ENCODE assay signal across 19 mouse cellular contexts in the genomic region with DNA sequence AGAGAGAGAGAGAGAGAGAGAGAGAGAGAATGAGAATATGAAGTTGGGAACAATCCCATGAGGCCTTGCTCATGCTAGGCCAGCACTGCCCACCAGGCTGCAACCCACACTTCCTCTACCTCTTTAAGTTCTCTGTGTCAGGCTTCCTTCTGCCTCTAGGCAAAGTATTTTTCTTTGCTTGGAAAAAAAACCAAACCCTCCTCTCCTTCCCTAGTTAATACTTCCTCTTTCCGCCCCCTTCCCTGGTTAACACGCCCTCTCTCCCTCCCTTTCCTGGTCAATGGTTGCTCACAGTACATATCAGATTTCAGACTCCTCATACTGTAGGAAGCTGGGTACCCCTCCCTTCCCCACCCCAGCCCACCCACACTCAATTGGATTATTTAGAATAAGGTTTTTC.
DNase-seq lines count a peak whose midpoint lies in the region; ATAC-seq and TF ChIP-seq lines count a peak whose summit lies in the region.
"Had no signal": no experiment of that assay in that cellular context is flagged by ENCODE, and none has a peak within 500 bp of the region (broad histone marks: within the 10 kb centered on the region; RNA-seq: fewer than 3 reads in every experiment).

No protein-coding gene starts in this region.

- TF ChIP-seq CTCF in kidney, postnatal 0 days (IDR thresholded peaks at IDR 0.05; ENCODE audit: low read depth) = no peak
- no peak for TF ChIP-seq CTCF in MEL (IDR thresholded peaks at IDR 0.05 in 2 of 3, conservative IDR thresholded peaks at IDR 0.05 in 1 of 3; ENCODE audit: control insufficient read depth in 1 of 3, insufficient read depth in 1 of 3, low read depth in 2 of 3, low read length in 3 of 3, poor library complexity in 1 of 3, severe bottlenecking in 1 of 3)

- peak in 1 of 2 experiments; percentile 1; a peak in 2 of 4 replicates for TF ChIP-seq EP300 in MEL (IDR thresholded peaks at IDR 0.05; ENCODE audit: low read depth in 1 of 2, low read length in 2 of 2)

- H3K27ac ChIP-seq in kidney, postnatal 0 days = 0 out of 2 replicates have a peak overlapping the region, but pooled peaks have one; percentile 5
- H3K27ac ChIP-seq in MEL (ENCODE audit: control insufficient read depth, low read depth, low read length) = peak overlapping the region; percentile 21; the same call in 1 of the 2 replicates
- H3K27ac ChIP-seq in intestine, embryonic 16.5 days (ENCODE audit: low read length) = no peak overlapping the region
- H3K27ac ChIP-seq: gastrocnemius, adult 2 months; hindbrain, postnatal 0 days; liver, embryonic 15.5 days; stomach, embryonic 15.5 days had no signal

- no peak overlapping the region for H3K4me3 ChIP-seq in kidney, postnatal 0 days (replicated peaks; ENCODE audit: low read depth, low read length)
- H3K4me3 ChIP-seq in MEL (ENCODE audit: control insufficient read depth in 1 of 2, insufficient read depth in 1 of 2, low read depth in 2 of 2, low read length in 2 of 2) = no peak overlapping the region
- H3K4me3 ChIP-seq in intestine, embryonic 16.5 days (ENCODE audit: low read length) = no peak overlapping the region
- H3K4me3 ChIP-seq: erythroblast, embryonic 14.5 days; gastrocnemius, adult 2 months; liver, embryonic 15.5 days; stomach, embryonic 15.5 days had no signal

- no peaks in the 10 kb centered on the region for H3K4me1 ChIP-seq in kidney, postnatal 0 days (replicated peaks; ENCODE audit: insufficient read depth, low read length)
- peaks cover 2 to 14% of the 10 kb centered on the region in 2 experiments; a peak in 3 of 4 replicates for H3K4me1 ChIP-seq in MEL (ENCODE audit: control insufficient read depth in 1 of 2, insufficient read depth in 2 of 2, low read length in 2 of 2)
- peaks cover 5% of the 10 kb centered on the region; the same call in 1 of the 2 replicates for H3K4me1 ChIP-seq in intestine, embryonic 16.5 days (ENCODE audit: control insufficient read depth, insufficient read depth, low read length)
- H3K4me1 ChIP-seq: liver, embryonic 15.5 days had no signal

- no peak overlapping the region for H3K9ac ChIP-seq in kidney, postnatal 0 days (ENCODE audit: low read depth, low read length)
- no peak overlapping the region for H3K9ac ChIP-seq in MEL (ENCODE audit: control insufficient read depth, low read depth, low read length, poor library complexity, severe bottlenecking)
- no peak overlapping the region for H3K9ac ChIP-seq in intestine, embryonic 16.5 days (ENCODE audit: low read depth, low read length)
- H3K9ac ChIP-seq: liver, embryonic 15.5 days; stomach, embryonic 15.5 days had no signal

- intact Hi-C loops in left cerebral cortex, postnatal 36 days (cut with DNase I) = no loop called here

- peak; percentile 22 for DNase-seq in embryo, embryonic 11 days
- no peak for DNase-seq in embryo, embryonic 10 days (ENCODE audit: low spot score)
- DNase-seq in kidney, postnatal 0 days (ENCODE audit: low spot score) = peak; percentile 86
- DNase-seq in kidney, postnatal 10 days = no peak
- peak; percentile 59 for DNase-seq in MEL (ENCODE audit: low read depth, low spot score)
- DNase-seq in left cerebral cortex, postnatal 36 days (ENCODE audit: low spot score in 2 of 2) = no peak
- no peak for DNase-seq in cerebellum, postnatal 14 days
- DNase-seq: cerebellum, adult 18-20 months; gastrocnemius, adult 2 months; heart, postnatal 10 days; kidney, postnatal 36 days; retina, postnatal 1 day; thymus, postnatal 36 days had no signal

- H3K27me3 ChIP-seq in kidney, postnatal 0 days (ENCODE audit: insufficient read depth, low read length) = no peaks in the 10 kb centered on the region
- no peaks in the 10 kb centered on the region for H3K27me3 ChIP-seq in MEL (ENCODE audit: control insufficient read depth in 1 of 2, insufficient read depth in 2 of 2, low read length in 2 of 2)
- no peaks in the 10 kb centered on the region for H3K27me3 ChIP-seq in intestine, embryonic 16.5 days (replicated peaks; ENCODE audit: control insufficient read depth, insufficient read depth, low read length)
- H3K27me3 ChIP-seq: liver, embryonic 15.5 days; stomach, embryonic 15.5 days had no signal

- TF ChIP-seq RAD21 in MEL (IDR thresholded peaks at IDR 0.05; ENCODE audit: low read depth, low read length) = no peak

- ATAC-seq in kidney, postnatal 0 days (replicated peaks; ENCODE audit: low FRiP score, low read depth) = peak; percentile 46; the same call in 1 of the 2 replicates
- ATAC-seq in intestine, embryonic 16.5 days = 0 out of 2 replicates have a peak, but pooled peaks have one; percentile 36
- ATAC-seq: forebrain, embryonic 16.5 days; hindbrain, postnatal 0 days had no signal

- no peak for TF ChIP-seq POLR2A in MEL (IDR thresholded peaks at IDR 0.05; ENCODE audit: control insufficient read depth in 1 of 2, insufficient read depth in 1 of 2, low read depth in 1 of 2, low read length in 2 of 2, poor library complexity in 1 of 2)

- no peak overlapping the region for H3K4me2 ChIP-seq in kidney, postnatal 0 days (ENCODE audit: low read length)
- H3K4me2 ChIP-seq in intestine, embryonic 16.5 days (ENCODE audit: low read depth, low read length) = no peak overlapping the region
- H3K4me2 ChIP-seq: liver, embryonic 15.5 days; stomach, embryonic 15.5 days had no signal

- H3K79me2 ChIP-seq in MEL (ENCODE audit: control insufficient read depth, insufficient read depth, low read length, poor library complexity) = no peaks in the 10 kb centered on the region

- H3K9me3 ChIP-seq in kidney, postnatal 0 days (replicated peaks; ENCODE audit: low read length) = no peaks in the 10 kb centered on the region
- H3K9me3 ChIP-seq in MEL (replicated peaks; ENCODE audit: insufficient read depth, low read length) = no peaks in the 10 kb centered on the region
- no peaks in the 10 kb centered on the region for H3K9me3 ChIP-seq in intestine, embryonic 16.5 days (ENCODE audit: control insufficient read depth, low read length)
- H3K9me3 ChIP-seq: liver, embryonic 15.5 days; stomach, embryonic 15.5 days had no signal

- H3K36me3 ChIP-seq in kidney, postnatal 0 days (ENCODE audit: insufficient read depth, low read length) = 0 out of 2 replicates have a peak, but pooled peaks cover 6% of the 10 kb centered on the region
- peaks cover 0 to 9% of the 10 kb centered on the region in 2 experiments; a peak in 2 of 4 replicates for H3K36me3 ChIP-seq in MEL (ENCODE audit: control insufficient read depth in 1 of 2, insufficient read depth in 2 of 2, low read length in 2 of 2)
- no peaks in the 10 kb centered on the region for H3K36me3 ChIP-seq in intestine, embryonic 16.5 days (ENCODE audit: control insufficient read depth, insufficient read depth, low read length)
- H3K36me3 ChIP-seq: liver, embryonic 15.5 days; stomach, embryonic 15.5 days had no signal

- WGBS in kidney, postnatal 0 days = 13% methylated on average over 2 of the region's 2 CpGs
- WGBS in intestine, embryonic 16.5 days = 38% methylated on average over 2 of the region's 2 CpGs

TF ChIP-seq in MEL, 35 proteins besides CTCF, POLR2A, EP300 and RAD21:
- 0 out of 2 replicates have a peak, but pooled peaks have one; percentile 23 for TF ChIP-seq ELF1 (IDR thresholded peaks at IDR 0.05; ENCODE audit: low read depth, low read length)
- peak; percentile 45; the same call in 1 of the 2 replicates for TF ChIP-seq ZNF384 (IDR thresholded peaks at IDR 0.05; ENCODE audit: low read depth, low read length)
- TF ChIP-seq ZC3H11A (IDR thresholded peaks at IDR 0.05; ENCODE audit: low read depth, low read length) = no peak

Comparison
In these comparisons a context has a peak if more than half of its experiments do, and no peak if none do; other contexts are left out.
1. DNase-seq: peak in embryo, embryonic 11 days (single experiment), kidney, postnatal 0 days (single experiment) and MEL (single experiment); none in embryo, embryonic 10 days (single experiment), kidney, postnatal 10 days (single experiment), left cerebral cortex, postnatal 36 days (0 of 2) and cerebellum, postnatal 14 days (0 of 2).